Mouse (Mus musculus): ENCODE measurements around the gene D3Ertd254e.
"Not testable (repeated sequence)": the region's sequence is repeated elsewhere in the genome, so short reads cannot be mapped to it uniquely, and the experiment has no call there.

DNA sequence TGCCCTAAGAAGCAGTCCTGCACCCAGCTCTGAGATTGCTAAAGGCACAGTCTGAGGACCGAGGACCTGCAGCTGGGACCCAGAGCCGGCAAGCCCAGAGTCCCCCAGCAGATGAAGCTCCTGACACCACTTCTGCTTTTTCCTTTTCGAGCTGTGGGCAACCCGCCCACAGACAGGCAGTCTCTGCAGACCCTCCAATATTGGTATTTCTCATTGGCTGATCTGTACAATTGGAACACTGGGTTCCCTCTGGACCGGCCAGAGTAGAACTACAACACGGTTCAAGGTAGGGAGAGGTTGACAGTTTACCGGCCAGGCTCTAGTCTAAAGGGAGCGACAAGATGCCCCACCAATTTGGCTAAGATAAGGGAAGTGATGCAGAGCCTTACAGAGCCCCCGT lies 24.6 kb upstream of the D3Ertd254e start:
- not testable (repeated sequence) for TF ChIP-seq CTCF (IDR thresholded peaks at IDR 0.05; ENCODE audit: low read depth); EP300 (optimal IDR thresholded peaks at IDR 0.05)
